Mouse (Mus musculus): ENCODE measurements at regions not wholly inside any gene's neighbourhood (a gene's known extent, or its start where the extent isn't known, plus 50 kb on each side); places are given as distances from the start of the nearest gene placed in this dataset.

DNA sequence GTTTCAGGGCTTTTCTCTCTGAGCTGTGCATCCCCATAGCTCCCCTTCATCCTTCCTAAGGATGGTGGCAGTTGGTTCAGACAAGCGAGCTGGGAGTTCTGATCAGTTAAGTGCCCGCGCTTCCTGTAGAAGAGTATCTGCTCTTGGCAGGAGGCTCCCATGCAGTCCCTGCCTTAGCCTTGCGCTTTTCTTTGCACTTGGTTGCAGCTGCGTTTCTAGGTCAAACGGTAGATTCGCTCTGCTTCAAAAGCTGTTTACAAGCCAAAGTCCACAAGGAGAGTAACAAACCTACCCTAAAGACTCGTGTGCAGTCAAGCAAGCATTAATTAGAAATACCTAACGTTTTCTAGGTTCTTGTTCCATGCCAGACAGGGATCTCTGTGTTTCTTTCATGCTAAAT lies 122.6 kb downstream of the Alg10b start:
- in situ Hi-C loops (cut with MboI; ENCODE audit: low sequenced_read_pairs in 2 of 2, unreplicated experiment in 2 of 2): no loop called here
- no peak for DNase-seq (ENCODE audit: low read depth, low spot score)
- H3K9ac ChIP-seq (ENCODE audit: insufficient read depth, low read depth, low read length, poor library complexity, severe bottlenecking): no peak overlapping the region
- no peaks in the 10 kb centered on the region for H3K36me3 ChIP-seq (ENCODE audit: control insufficient read depth, insufficient read depth, low read length, poor library complexity, severe bottlenecking)
- H3K9me3 ChIP-seq (ENCODE audit: control insufficient read depth, insufficient read depth, low read depth, low read length): no peaks in the 10 kb centered on the region
- no peak for TF ChIP-seq MAFK (IDR thresholded peaks at IDR 0.05; ENCODE audit: insufficient read depth, low read depth, low read length)
- TF ChIP-seq HCFC1 (IDR thresholded peaks at IDR 0.05; ENCODE audit: borderline replicate concordance, insufficient read depth, low read length): no peak
- TF ChIP-seq CHD2 (IDR thresholded peaks at IDR 0.05; ENCODE audit: low read depth, low read length): no peak
- no peak for TF ChIP-seq ZNF384 (IDR thresholded peaks at IDR 0.05; ENCODE audit: low read depth, low read length)
- TF ChIP-seq ZC3H11A (IDR thresholded peaks at IDR 0.05; ENCODE audit: borderline replicate concordance, low read depth, low read length): no peak
- no peak overlapping the region for H3K27ac ChIP-seq (ENCODE audit: insufficient read depth, low read depth, low read length, poor library complexity, severe bottlenecking)
- no peak overlapping the region for H3K4me3 ChIP-seq (ENCODE audit: insufficient read depth in 1 of 2, low read depth in 1 of 2, low read length in 2 of 2, poor library complexity in 1 of 2, severe bottlenecking in 1 of 2)
- H3K4me1 ChIP-seq (ENCODE audit: control insufficient read depth in 2 of 2, insufficient read depth in 2 of 2, low read length in 2 of 2, poor library complexity in 1 of 2): no peaks in the 10 kb centered on the region

DNA sequence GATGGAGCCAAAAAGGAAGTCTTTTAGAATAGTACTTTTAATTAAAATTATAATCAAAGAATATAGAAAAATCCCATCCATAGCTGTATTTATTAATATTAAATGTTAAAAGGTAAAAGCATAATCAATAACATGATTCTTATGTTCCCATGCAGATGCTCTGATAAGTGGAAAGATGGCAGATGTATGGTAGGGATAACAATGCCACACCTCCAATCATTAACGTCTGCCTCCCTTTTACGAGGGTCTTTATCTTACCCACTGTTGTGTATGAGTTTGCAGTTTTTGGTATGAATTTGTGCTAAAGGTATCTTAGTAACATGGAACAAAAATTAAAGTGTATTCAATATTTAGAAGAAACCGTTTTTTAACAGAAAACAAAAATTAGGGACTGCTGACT lies 127.8 kb downstream of the Alg10b start:
- H3K9me3 ChIP-seq (ENCODE audit: control insufficient read depth, insufficient read depth, low read depth, low read length): no peaks in the 10 kb centered on the region
- no peak for TF ChIP-seq ZC3H11A (IDR thresholded peaks at IDR 0.05; ENCODE audit: borderline replicate concordance, low read depth, low read length)
- no peak for TF ChIP-seq CHD2 (IDR thresholded peaks at IDR 0.05; ENCODE audit: low read depth, low read length)
- no peak for TF ChIP-seq HCFC1 (IDR thresholded peaks at IDR 0.05; ENCODE audit: borderline replicate concordance, insufficient read depth, low read length)
- TF ChIP-seq ZNF384 (IDR thresholded peaks at IDR 0.05; ENCODE audit: low read depth, low read length): no peak
- no peak for TF ChIP-seq MAFK (IDR thresholded peaks at IDR 0.05; ENCODE audit: insufficient read depth, low read depth, low read length)
- H3K36me3 ChIP-seq (ENCODE audit: control insufficient read depth, insufficient read depth, low read length, poor library complexity, severe bottlenecking): no peaks in the 10 kb centered on the region
- in situ Hi-C loops (cut with MboI; ENCODE audit: low sequenced_read_pairs in 2 of 2, unreplicated experiment in 2 of 2): no loop called here
- no peak overlapping the region for H3K4me3 ChIP-seq (ENCODE audit: insufficient read depth in 1 of 2, low read depth in 1 of 2, low read length in 2 of 2, poor library complexity in 1 of 2, severe bottlenecking in 1 of 2)
- H3K4me1 ChIP-seq (ENCODE audit: control insufficient read depth in 2 of 2, insufficient read depth in 2 of 2, low read length in 2 of 2, poor library complexity in 1 of 2): no peaks in the 10 kb centered on the region
- no peak overlapping the region for H3K27ac ChIP-seq (ENCODE audit: insufficient read depth, low read depth, low read length, poor library complexity, severe bottlenecking)
- DNase-seq (ENCODE audit: low read depth, low spot score): no peak
- H3K9ac ChIP-seq (ENCODE audit: insufficient read depth, low read depth, low read length, poor library complexity, severe bottlenecking): no peak overlapping the region

DNA sequence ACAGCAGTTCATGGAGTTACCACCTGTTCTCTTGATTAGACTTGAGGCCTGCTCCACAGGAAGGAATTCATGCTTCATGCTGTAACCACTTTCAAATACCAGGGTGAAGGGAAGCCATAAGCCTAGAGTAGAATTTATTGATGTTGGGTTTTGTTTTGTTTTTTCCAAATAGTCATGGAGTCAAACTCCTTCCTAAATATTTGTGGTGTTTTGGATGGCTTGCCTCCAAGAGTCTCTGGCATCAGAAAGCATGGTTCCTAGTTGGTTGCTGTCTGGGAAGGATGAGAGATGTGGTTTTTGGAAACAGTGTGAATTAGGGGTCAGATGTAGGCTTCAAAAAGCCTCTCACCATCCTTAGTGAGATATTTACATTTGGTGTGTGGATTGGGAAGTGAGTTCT lies 141.5 kb downstream of the Alg10b start:
- H3K36me3 ChIP-seq (ENCODE audit: control insufficient read depth, insufficient read depth, low read length, poor library complexity, severe bottlenecking): no peaks in the 10 kb centered on the region
- H3K4me3 ChIP-seq (ENCODE audit: insufficient read depth in 1 of 2, low read depth in 1 of 2, low read length in 2 of 2, poor library complexity in 1 of 2, severe bottlenecking in 1 of 2): no peak overlapping the region
- TF ChIP-seq MAFK (IDR thresholded peaks at IDR 0.05; ENCODE audit: insufficient read depth, low read depth, low read length) (no peak), HCFC1 (IDR thresholded peaks at IDR 0.05; ENCODE audit: borderline replicate concordance, insufficient read depth, low read length) (no peak), ZNF384 (IDR thresholded peaks at IDR 0.05; ENCODE audit: low read depth, low read length) (no peak), ZC3H11A (IDR thresholded peaks at IDR 0.05; ENCODE audit: borderline replicate concordance, low read depth, low read length) (no peak), CHD2 (IDR thresholded peaks at IDR 0.05; ENCODE audit: low read depth, low read length) (no peak)
- H3K4me1 ChIP-seq (ENCODE audit: control insufficient read depth in 2 of 2, insufficient read depth in 2 of 2, low read length in 2 of 2, poor library complexity in 1 of 2): no peaks in the 10 kb centered on the region
- H3K27ac ChIP-seq (ENCODE audit: insufficient read depth, low read depth, low read length, poor library complexity, severe bottlenecking): no peak overlapping the region
- no peaks in the 10 kb centered on the region for H3K9me3 ChIP-seq (ENCODE audit: control insufficient read depth, insufficient read depth, low read depth, low read length)
- H3K9ac ChIP-seq (ENCODE audit: insufficient read depth, low read depth, low read length, poor library complexity, severe bottlenecking): no peak overlapping the region
- DNase-seq (ENCODE audit: low read depth, low spot score): no peak
- in situ Hi-C loops (cut with MboI; ENCODE audit: low sequenced_read_pairs in 2 of 2, unreplicated experiment in 2 of 2): no loop called here

GRCm38 (mm10) chr15:90377959-90378358 lies 153.8 kb downstream of the Alg10b start:
- no peak overlapping the region for H3K9ac ChIP-seq (ENCODE audit: insufficient read depth, low read depth, low read length, poor library complexity, severe bottlenecking)
- H3K27ac ChIP-seq (ENCODE audit: insufficient read depth, low read depth, low read length, poor library complexity, severe bottlenecking): no peak overlapping the region
- no peaks in the 10 kb centered on the region for H3K36me3 ChIP-seq (ENCODE audit: control insufficient read depth, insufficient read depth, low read length, poor library complexity, severe bottlenecking)
- H3K9me3 ChIP-seq (ENCODE audit: control insufficient read depth, insufficient read depth, low read depth, low read length): no peaks in the 10 kb centered on the region
- H3K4me1 ChIP-seq (ENCODE audit: control insufficient read depth in 2 of 2, insufficient read depth in 2 of 2, low read length in 2 of 2, poor library complexity in 1 of 2): no peaks in the 10 kb centered on the region
- TF ChIP-seq MAFK (IDR thresholded peaks at IDR 0.05; ENCODE audit: insufficient read depth, low read depth, low read length) (no peak), ZC3H11A (IDR thresholded peaks at IDR 0.05; ENCODE audit: borderline replicate concordance, low read depth, low read length) (no peak), CHD2 (IDR thresholded peaks at IDR 0.05; ENCODE audit: low read depth, low read length) (no peak), ZNF384 (IDR thresholded peaks at IDR 0.05; ENCODE audit: low read depth, low read length) (no peak), HCFC1 (IDR thresholded peaks at IDR 0.05; ENCODE audit: borderline replicate concordance, insufficient read depth, low read length) (no peak)
- H3K4me3 ChIP-seq (ENCODE audit: insufficient read depth in 1 of 2, low read depth in 1 of 2, low read length in 2 of 2, poor library complexity in 1 of 2, severe bottlenecking in 1 of 2): no peak overlapping the region
- no peak for DNase-seq (ENCODE audit: low read depth, low spot score)
- in situ Hi-C loops (cut with MboI; ENCODE audit: low sequenced_read_pairs in 2 of 2, unreplicated experiment in 2 of 2): no loop called here

DNA sequence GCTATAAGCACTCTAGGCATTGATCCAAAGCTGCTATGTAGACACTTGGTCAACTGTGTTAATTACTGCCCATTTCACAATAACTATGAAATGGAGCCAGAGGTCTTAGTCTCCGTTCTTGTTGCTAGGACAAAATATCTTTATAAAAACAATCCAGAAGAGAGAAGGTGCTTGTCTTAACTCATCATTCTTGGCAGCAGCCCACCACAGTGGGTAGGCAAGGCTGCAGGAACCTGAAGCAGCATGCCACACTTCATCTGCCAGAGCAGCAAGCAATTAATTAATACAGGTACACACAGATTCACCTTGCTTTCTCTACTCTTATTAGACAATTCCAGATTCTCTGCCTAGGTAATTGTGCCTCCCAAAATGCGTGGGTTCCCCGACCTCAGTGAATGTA lies 172.8 kb downstream of the Alg10b start:
- Histone ChIP-seq H3K9ac (ENCODE audit: insufficient read depth, low read depth, low read length, poor library complexity, severe bottlenecking) (no peak overlapping the region), H3K9me3 (ENCODE audit: control insufficient read depth, insufficient read depth, low read depth, low read length) (no peaks in the 10 kb centered on the region), H3K27ac (ENCODE audit: insufficient read depth, low read depth, low read length, poor library complexity, severe bottlenecking) (no peak overlapping the region), H3K36me3 (ENCODE audit: control insufficient read depth, insufficient read depth, low read length, poor library complexity, severe bottlenecking) (no peaks in the 10 kb centered on the region), H3K4me3 (ENCODE audit: insufficient read depth in 1 of 2, low read depth in 1 of 2, low read length in 2 of 2, poor library complexity in 1 of 2, severe bottlenecking in 1 of 2) (no peak overlapping the region), H3K4me1 (ENCODE audit: control insufficient read depth in 2 of 2, insufficient read depth in 2 of 2, low read length in 2 of 2, poor library complexity in 1 of 2) (no peaks in the 10 kb centered on the region)
- no peak for TF ChIP-seq MAFK (IDR thresholded peaks at IDR 0.05; ENCODE audit: insufficient read depth, low read depth, low read length)
- TF ChIP-seq HCFC1 (IDR thresholded peaks at IDR 0.05; ENCODE audit: borderline replicate concordance, insufficient read depth, low read length): no peak
- TF ChIP-seq CHD2 (IDR thresholded peaks at IDR 0.05; ENCODE audit: low read depth, low read length): no peak
- no peak for TF ChIP-seq ZNF384 (IDR thresholded peaks at IDR 0.05; ENCODE audit: low read depth, low read length)
- no peak for TF ChIP-seq ZC3H11A (IDR thresholded peaks at IDR 0.05; ENCODE audit: borderline replicate concordance, low read depth, low read length)
- no peak for DNase-seq (ENCODE audit: low read depth, low spot score)
- in situ Hi-C loops (cut with MboI; ENCODE audit: low sequenced_read_pairs in 2 of 2, unreplicated experiment in 2 of 2): no loop called here
